Mouse (Mus musculus) neutrophil, adult 65 days (primary cell): ENCODE measurements around the gene Smim4. TPM values are rescaled to one million over a fixed set of nuclear protein-coding genes. Genes with fewer than 3 reads are reported as not detected.

Experiments used
- total RNA-seq: library from RNA; stranded (reverse); gene quantifications from 2 replicates; pipeline ENCODE4 v1.2.4, GENCODE M21; 2023

The Smim4 gene
- total RNA-seq: 42.6 and 43.8 TPM in 2 replicates

DNA sequence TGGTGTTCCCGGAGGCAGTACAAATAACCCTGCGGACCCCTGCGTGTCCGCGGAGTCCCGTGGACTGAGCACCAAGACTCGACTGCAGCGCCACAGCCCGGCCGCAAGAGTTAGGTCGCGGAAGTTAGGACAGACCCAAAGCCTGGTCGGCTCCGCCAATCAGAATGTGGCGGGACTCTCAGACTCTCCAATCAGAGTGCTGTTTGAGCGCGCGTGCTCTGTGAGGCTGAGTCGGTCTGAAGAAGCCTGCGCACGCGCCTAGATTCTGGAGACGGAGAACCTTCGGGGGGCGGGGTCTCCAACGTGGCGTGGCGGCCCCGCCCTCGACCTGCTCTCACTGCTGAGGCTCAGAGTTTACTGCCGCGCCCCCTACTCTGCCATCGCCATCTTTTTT, at the start of gene Smim4:
TSS of gene Smim4 (minus strand) at position 131 of the 394 bp plus-strand sequence.

DNA sequence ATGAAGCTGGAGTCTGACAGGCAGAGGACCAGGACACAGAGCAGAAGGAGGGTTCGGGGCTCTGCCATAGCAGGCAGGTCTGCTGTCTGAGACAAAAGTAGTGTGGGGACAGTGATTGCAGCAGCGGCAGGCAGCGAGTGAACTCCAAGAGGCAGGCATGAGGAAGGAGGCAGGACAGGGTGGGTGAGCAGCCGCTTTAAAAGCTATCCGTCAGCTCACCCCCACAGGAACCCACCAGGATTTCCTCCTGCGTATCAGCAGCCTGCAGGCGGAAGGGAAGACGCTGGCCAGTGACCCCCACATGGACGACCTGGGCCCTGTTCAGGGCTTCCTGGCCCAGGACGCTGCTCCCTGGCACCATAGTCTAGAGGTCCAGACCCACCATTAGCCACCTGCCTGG, 39.7 kb upstream of the Smim4 start, which contains the start of gene Stab1:
TSS of gene Stab1 (minus strand) at position 217 of the 400 bp plus-strand sequence.

DNA sequence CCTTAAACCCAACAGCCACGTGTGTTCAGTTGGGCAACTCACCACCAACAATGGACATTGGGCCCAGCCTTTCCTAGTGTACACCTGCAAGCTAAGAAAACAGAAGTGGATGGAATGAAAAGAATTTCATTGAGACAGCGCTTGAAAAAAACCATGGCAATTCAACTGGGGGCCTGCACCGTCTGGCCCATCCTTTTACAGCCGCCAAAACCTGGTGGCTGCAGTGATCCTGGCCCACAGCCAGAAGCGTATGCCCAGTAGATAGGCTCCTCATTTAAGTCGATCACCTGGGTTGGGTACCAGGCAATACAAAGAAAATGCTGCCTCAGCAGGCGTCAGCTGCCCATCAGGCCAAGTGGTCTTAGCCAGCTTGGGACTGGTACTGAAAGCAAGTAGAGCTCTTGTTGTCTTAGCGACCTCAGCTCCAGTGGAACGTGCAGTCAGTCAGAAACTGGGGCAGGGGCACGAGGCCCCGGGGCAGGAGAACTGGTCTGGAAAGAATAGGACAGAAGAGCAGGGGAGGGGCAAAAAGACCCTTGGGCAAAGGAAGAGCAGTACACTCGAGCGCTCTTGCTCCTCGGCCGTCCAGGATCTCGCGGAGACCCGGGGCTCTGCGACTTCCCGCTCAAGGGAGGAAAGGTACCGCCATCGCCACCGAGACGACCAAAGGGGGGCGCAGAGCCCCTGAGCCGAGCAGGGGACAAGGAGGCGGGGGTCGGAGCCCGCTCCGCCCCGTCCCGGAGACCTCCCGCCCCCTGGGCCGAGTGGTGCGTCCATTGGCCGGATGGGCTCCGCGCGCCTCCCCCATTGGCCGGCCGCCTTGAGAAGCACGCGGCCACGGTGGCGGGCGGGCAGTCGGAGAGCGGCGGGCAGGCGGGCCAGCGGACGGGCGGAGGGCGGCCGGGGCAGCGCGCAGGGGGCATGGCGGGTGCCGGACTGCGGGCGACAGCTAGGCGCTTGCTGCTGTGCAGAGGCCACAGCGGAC, 1.8 kb upstream of the Smim4 start, which contains the start of gene Nt5dc2:
TSS of gene Nt5dc2 (plus strand) at position 818 of the 985 bp plus-strand sequence.

Other genes with a start within 250 kb of the Smim4 start
- gene Mustn1, start 249.8 kb downstream of the Smim4 start, total RNA-seq: 0.75 and 0.76 TPM in 2 replicates
- gene Itih4, start 242.5 kb downstream of the Smim4 start, total RNA-seq: 0.20 TPM in 1 of 2 replicates, not detected in the other
- not detected in 2 replicates for gene Itih3, start 205.2 kb downstream of the Smim4 start, total RNA-seq
- not detected in 2 replicates for gene Itih1, start 185.7 kb downstream of the Smim4 start, total RNA-seq
- gene Nek4, start 177.6 kb downstream of the Smim4 start, total RNA-seq: 3.1 and 3.5 TPM in 2 replicates
- gene Glt8d1, start 127.6 kb downstream of the Smim4 start, total RNA-seq: 8.4 and 12.4 TPM in 2 replicates
- 59.1 and 72.8 TPM in 2 replicates for gene Spcs1, start 127.3 kb downstream of the Smim4 start, total RNA-seq
- gene Pbrm1, start 109.8 kb downstream of the Smim4 start, total RNA-seq: 42.1 and 50.9 TPM in 2 replicates
- gene Gnl3, start 109.8 kb downstream of the Smim4 start, total RNA-seq: 49.8 and 60.7 TPM in 2 replicates
- 8.7 and 10.4 TPM in 2 replicates for gene Nt5dc2, start 2.1 kb upstream of the Smim4 start, total RNA-seq
- gene Stab1, start 39.7 kb upstream of the Smim4 start, total RNA-seq: 5.0 and 10.1 TPM in 2 replicates
- gene Tnnc1, start 79.4 kb upstream of the Smim4 start, total RNA-seq: 1.4 and 1.9 TPM in 2 replicates
- gene Nisch, start 88.0 kb upstream of the Smim4 start, total RNA-seq: 266 and 358 TPM in 2 replicates
- gene Sema3g, start 88.9 kb upstream of the Smim4 start, total RNA-seq: 0.39 and 0.69 TPM in 2 replicates
- 4.2 and 5.3 TPM in 2 replicates for gene Phf7, start 122.4 kb upstream of the Smim4 start, total RNA-seq
- 80.9 and 101 TPM in 2 replicates for gene Bap1, start 122.5 kb upstream of the Smim4 start, total RNA-seq
- not detected in 2 replicates for gene Dnah1, start 194.9 kb upstream of the Smim4 start, total RNA-seq
- 23.6 and 31.5 TPM in 2 replicates for gene Capn7, start 207.7 kb upstream of the Smim4 start, total RNA-seq